Mouse (Mus musculus): ENCODE results near the gene Krtap12-1.

GRCm38 (mm10) chr10:77726186-77726585 lies 5.8 kb downstream of the Krtap12-1 start, which contains the start of gene Gm10100:
- TF ChIP-seq CTCF (IDR thresholded peaks at IDR 0.05; ENCODE audit: insufficient read depth, low read depth, low read length) (no peak), POLR2A (IDR thresholded peaks at IDR 0.05; ENCODE audit: insufficient read depth, low read depth, low read length) (no peak)

Measured in olfactory bulb, adult 2 months (tissue).